Mouse (Mus musculus) bone marrow, adult 2 months (tissue): ENCODE results near the gene Txndc12. TPM values are rescaled to one million over a fixed set of nuclear protein-coding genes. Genes with fewer than 3 reads are reported as not detected.

Experiments used
- H3K27ac ChIP-seq: fragments of 200-500 bp; 2 replicates; pipeline ENCODE4 v1.5.1; 2012; ENCODE audit warnings: low read depth, mild to moderate bottlenecking, control low read depth, inconsistent platforms, low read length; ENCODE audit not compliant: control insufficient read depth, poor library complexity, insufficient read depth
- H3K4me1 ChIP-seq: fragments of 200-500 bp; 2 replicates; pipeline ENCODE4 v1.6.1; 2011; ENCODE audit warnings: low read length; ENCODE audit not compliant: control insufficient read depth, insufficient read depth
- H3K4me3 ChIP-seq: fragments of 200-500 bp; replicated peaks from 2 replicates; pipeline ENCODE3; 2011; ENCODE audit warnings: mild to moderate bottlenecking, low read depth, low read length, control low read depth; ENCODE audit not compliant: control insufficient read depth
- CTCF ChIP-seq: fragments of 200-500 bp; IDR thresholded peaks from 2 replicates; pipeline ENCODE4 v1.5.1; 2011; ENCODE audit warnings: low read length, control low read depth; ENCODE audit not compliant: control insufficient read depth, insufficient read depth
- POLR2A ChIP-seq: fragments of 200-500 bp; IDR thresholded peaks from 2 replicates; pipeline ENCODE4 v1.6.1; 2011; ENCODE audit warnings: low read depth, mild to moderate bottlenecking, control low read depth, low read length, borderline replicate concordance; ENCODE audit not compliant: control insufficient read depth
- WGBS: fragments of 180-500 bp; shearing (Covaris S2); methylation state at CpG from one replicate; pipeline ENCODE4 v1.1.7; 2018; 5-methylcytosine and 5-hydroxymethylcytosine counted together
- polyA plus RNA-seq: library from polyadenylated mRNA; stranded (reverse); fragments of >200 nt; gene quantifications from 2 replicates; pipeline ENCODE4 v1.2.4, GENCODE M21; 2011; ENCODE audit warnings: low replicate concordance; ENCODE audit not compliant: missing spikeins, insufficient read depth, insufficient read length

The Txndc12 gene
- polyA plus RNA-seq, 1 experiment: 16.3 TPM

GRCm38 (mm10) chr4:108811550-108811949 is 22.9 kb upstream of the Txndc12 start:
- H3K4me3 ChIP-seq: no peak overlapping the region
- WGBS: 76% methylated on average over 6 of the region's 6 CpGs
- TF ChIP-seq POLR2A (no peak), CTCF (no peak)

DNA sequence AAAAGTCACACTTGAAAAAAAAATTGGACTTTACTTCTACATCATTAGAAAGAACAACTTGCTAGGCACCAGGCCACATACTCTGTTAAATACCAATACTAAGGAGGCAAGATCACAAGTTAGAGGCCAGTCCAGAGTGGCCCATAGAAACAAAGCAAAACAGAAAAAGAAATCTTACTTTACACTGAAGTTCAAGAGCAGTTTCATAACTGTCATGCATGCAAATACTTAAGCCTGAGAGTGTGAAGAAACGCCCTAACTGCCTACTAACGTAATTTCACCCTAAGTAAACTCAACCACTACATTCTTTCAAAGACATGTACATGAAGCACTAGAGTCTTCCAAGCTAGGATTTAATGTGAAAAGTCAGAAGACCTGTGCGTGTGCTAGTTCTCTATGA is 8.7 kb upstream of the Txndc12 start:
- WGBS: 88% methylated on average over 3 of the region's 3 CpGs
- no peaks in the 10 kb centered on the region for H3K4me1 ChIP-seq
- TF ChIP-seq CTCF: no peak
- no peak overlapping the region for H3K4me3 ChIP-seq
- no peak overlapping the region for H3K27ac ChIP-seq

More at GRCm38 (mm10) chr4:108811550-108811949, 22.9 kb upstream of the Txndc12 start:
- Histone ChIP-seq H3K4me1 (no peaks in the 10 kb centered on the region), H3K27ac (no peak overlapping the region)

- TF ChIP-seq CTCF: no peak
- no peak for TF ChIP-seq POLR2A
- Histone ChIP-seq H3K4me1 (no peaks in the 10 kb centered on the region), H3K27ac (no peak overlapping the region), H3K4me3 (no peak overlapping the region)
- WGBS: 55% methylated on average over 1 of the region's 1 CpGs
Measured at GRCm38 (mm10) chr4:108826096-108826495, 8.3 kb upstream of the Txndc12 start.

GRCm38 (mm10) chr4:108826643-108827042 is 7.8 kb upstream of the Txndc12 start:
- H3K27ac ChIP-seq: no peak overlapping the region
- no peaks in the 10 kb centered on the region for H3K4me1 ChIP-seq
- TF ChIP-seq POLR2A: no peak
- no peak for TF ChIP-seq CTCF
- no peak overlapping the region for H3K4me3 ChIP-seq
- WGBS: 84% methylated on average over 2 of the region's 2 CpGs

GRCm38 (mm10) chr4:108830698-108831097 is 3.7 kb upstream of the Txndc12 start:
- Histone ChIP-seq H3K4me1 (no peaks in the 10 kb centered on the region), H3K27ac (no peak overlapping the region), H3K4me3 (no peak overlapping the region)
- 92% methylated on average over 1 of the region's 1 CpGs for WGBS
- TF ChIP-seq POLR2A (no peak), CTCF (no peak)

GRCm38 (mm10) chr4:108832916-108833827 is 1.2 kb upstream of the Txndc12 start, which contains the start of gene Btf3l4:
TSS of gene Btf3l4 (minus strand) at chr4:108833614.
- H3K4me3 ChIP-seq: peak within 1 kb of the TSS; percentile 83
- H3K27ac ChIP-seq: peak within 1 kb of the TSS; percentile 87
- H3K4me1 ChIP-seq: no peaks in the 10 kb centered on the region
- WGBS: under 1% methylated on average over 72 of the region's 73 CpGs
- TF ChIP-seq CTCF: no peak
- TF ChIP-seq POLR2A: peak; percentile 44; the same call in 1 of the 2 replicates

GRCm38 (mm10) chr4:108833828-108834114 is 630 bp upstream of the Txndc12 start:
- Histone ChIP-seq H3K4me1 (no peaks in the 10 kb centered on the region), H3K27ac (peak overlapping the region; percentile 87), H3K4me3 (peak overlapping the region; percentile 83)
- TF ChIP-seq CTCF (no peak), POLR2A (no peak)
- WGBS: under 1% methylated on average over 6 of the region's 6 CpGs

GRCm38 (mm10) chr4:108834971-108835311 is 540 bp downstream of the Txndc12 start:
- Histone ChIP-seq H3K4me3 (peak overlapping the region; percentile 83), H3K27ac (no peak overlapping the region), H3K4me1 (no peaks in the 10 kb centered on the region)
- 1% methylated on average over 15 of the region's 15 CpGs for WGBS
- no peak for TF ChIP-seq CTCF
- no peak for TF ChIP-seq POLR2A
